Mouse (Mus musculus): ENCODE measurements around the gene Retreg2. TPM values are rescaled to one million over a fixed set of nuclear protein-coding genes. Genes with fewer than 3 reads are reported as not detected.

The Retreg2 gene
- polyA plus RNA-seq, 1 experiment from 2014 or later = 33.9 TPM

- H3K27ac ChIP-seq (ENCODE audit: low read length) = no peak overlapping the region
- ATAC-seq (replicated peaks; ENCODE audit: extremely low read depth, insufficient read depth, low FRiP score) = no peak
- no peaks in the 10 kb centered on the region for H3K27me3 ChIP-seq (ENCODE audit: control insufficient read depth, insufficient read depth, low read length)
- WGBS = 72% methylated on average over 4 of the region's 4 CpGs
- no peak overlapping the region for H3K4me3 ChIP-seq (ENCODE audit: low read length)
- H3K9ac ChIP-seq (ENCODE audit: low read length) = no peak overlapping the region
- peaks cover 51% of the 10 kb centered on the region for H3K36me3 ChIP-seq (ENCODE audit: control insufficient read depth, insufficient read depth)
- H3K4me2 ChIP-seq (ENCODE audit: low read depth, low read length) = no peak overlapping the region
- H3K9me3 ChIP-seq (replicated peaks; ENCODE audit: control insufficient read depth, low read length) = no peaks in the 10 kb centered on the region
- peaks cover 8% of the 10 kb centered on the region for H3K4me1 ChIP-seq (ENCODE audit: control insufficient read depth, insufficient read depth, low read length)
Measured at GRCm38 (mm10) chr1:75182160-75182559, 39.6 kb downstream of the Retreg2 start.

- ATAC-seq (replicated peaks; ENCODE audit: extremely low read depth, insufficient read depth, low FRiP score) = no peak
Measured at GRCm38 (mm10) chr1:75185495-75185894, 42.9 kb downstream of the Retreg2 start.

GRCm38 (mm10) chr1:75187126-75187525, 44.5 kb downstream of the Retreg2 start:
- Histone ChIP-seq H3K36me3 (ENCODE audit: control insufficient read depth, insufficient read depth) (peaks cover 48% of the 10 kb centered on the region), H3K4me1 (ENCODE audit: control insufficient read depth, insufficient read depth, low read length) (peaks cover 7% of the 10 kb centered on the region), H3K4me3 (ENCODE audit: low read length) (no peak overlapping the region), H3K9me3 (replicated peaks; ENCODE audit: control insufficient read depth, low read length) (no peaks in the 10 kb centered on the region), H3K27me3 (ENCODE audit: control insufficient read depth, insufficient read depth, low read length) (no peaks in the 10 kb centered on the region), H3K9ac (ENCODE audit: low read length) (no peak overlapping the region), H3K27ac (ENCODE audit: low read length) (no peak overlapping the region), H3K4me2 (ENCODE audit: low read depth, low read length) (no peak overlapping the region)
- ATAC-seq (replicated peaks; ENCODE audit: extremely low read depth, insufficient read depth, low FRiP score) = no peak

More at GRCm38 (mm10) chr1:75185495-75185894, 42.9 kb downstream of the Retreg2 start:
- H3K4me1 ChIP-seq (ENCODE audit: control insufficient read depth, insufficient read depth, low read length) = no peaks in the 10 kb centered on the region
- no peak overlapping the region for H3K27ac ChIP-seq (ENCODE audit: low read length)
- no peak overlapping the region for H3K4me3 ChIP-seq (ENCODE audit: low read length)
- no peaks in the 10 kb centered on the region for H3K9me3 ChIP-seq (replicated peaks; ENCODE audit: control insufficient read depth, low read length)
- H3K36me3 ChIP-seq (ENCODE audit: control insufficient read depth, insufficient read depth) = peaks cover 54% of the 10 kb centered on the region
- WGBS = 90% methylated on average over 11 of the region's 11 CpGs
- no peaks in the 10 kb centered on the region for H3K27me3 ChIP-seq (ENCODE audit: control insufficient read depth, insufficient read depth, low read length)
- H3K4me2 ChIP-seq (ENCODE audit: low read depth, low read length) = no peak overlapping the region
- no peak overlapping the region for H3K9ac ChIP-seq (ENCODE audit: low read length)

GRCm38 (mm10) chr1:75187914-75188483, 45.4 kb downstream of the Retreg2 start:
- H3K4me3 ChIP-seq (ENCODE audit: low read length) = no peak overlapping the region
- no peak overlapping the region for H3K9ac ChIP-seq (ENCODE audit: low read length)
- peaks cover 40% of the 10 kb centered on the region for H3K36me3 ChIP-seq (ENCODE audit: control insufficient read depth, insufficient read depth)
- 83% methylated on average over 2 of the region's 2 CpGs for whole genome bisulfite sequencing
- H3K9me3 ChIP-seq (replicated peaks; ENCODE audit: control insufficient read depth, low read length) = no peaks in the 10 kb centered on the region
- peaks cover 9% of the 10 kb centered on the region for H3K4me1 ChIP-seq (ENCODE audit: control insufficient read depth, insufficient read depth, low read length)
- H3K4me2 ChIP-seq (ENCODE audit: low read depth, low read length) = no peak overlapping the region
- no peaks in the 10 kb centered on the region for H3K27me3 ChIP-seq (ENCODE audit: control insufficient read depth, insufficient read depth, low read length)
- no peak for ATAC-seq (replicated peaks; ENCODE audit: extremely low read depth, insufficient read depth, low FRiP score)
- no peak overlapping the region for H3K27ac ChIP-seq (ENCODE audit: low read length)

GRCm38 (mm10) chr1:75190577-75190976, 48.0 kb downstream of the Retreg2 start:
- Histone ChIP-seq H3K4me2 (ENCODE audit: low read depth, low read length) (peak overlapping the region; percentile 95; the same call in 1 of the 2 replicates), H3K9me3 (replicated peaks; ENCODE audit: control insufficient read depth, low read length) (no peaks in the 10 kb centered on the region), H3K9ac (ENCODE audit: low read length) (peak overlapping the region; percentile 95), H3K27me3 (ENCODE audit: control insufficient read depth, insufficient read depth, low read length) (no peaks in the 10 kb centered on the region), H3K27ac (ENCODE audit: low read length) (no peak overlapping the region), H3K4me3 (ENCODE audit: low read length) (no peak overlapping the region), H3K36me3 (ENCODE audit: control insufficient read depth, insufficient read depth) (peaks cover 28% of the 10 kb centered on the region), H3K4me1 (ENCODE audit: control insufficient read depth, insufficient read depth, low read length) (peaks cover 16% of the 10 kb centered on the region)
- ATAC-seq (replicated peaks; ENCODE audit: extremely low read depth, insufficient read depth, low FRiP score) = no peak
- 45% methylated on average over 2 of the region's 2 CpGs for WGBS

- no peak for ATAC-seq (replicated peaks; ENCODE audit: extremely low read depth, insufficient read depth, low FRiP score)
- H3K36me3 ChIP-seq (ENCODE audit: control insufficient read depth, insufficient read depth) = peaks cover 28% of the 10 kb centered on the region
- peak overlapping the region; percentile 96 for H3K27ac ChIP-seq (ENCODE audit: low read length)
- peak overlapping the region; percentile 95 for H3K9ac ChIP-seq (ENCODE audit: low read length)
- 41% methylated on average over 5 of the region's 5 CpGs for WGBS
- no peaks in the 10 kb centered on the region for H3K27me3 ChIP-seq (ENCODE audit: control insufficient read depth, insufficient read depth, low read length)
- H3K4me1 ChIP-seq (ENCODE audit: control insufficient read depth, insufficient read depth, low read length) = peaks cover 16% of the 10 kb centered on the region
- H3K9me3 ChIP-seq (replicated peaks; ENCODE audit: control insufficient read depth, low read length) = no peaks in the 10 kb centered on the region
- H3K4me2 ChIP-seq (ENCODE audit: low read depth, low read length) = peak overlapping the region; percentile 95
- H3K4me3 ChIP-seq (ENCODE audit: low read length) = peak overlapping the region; percentile 96
Measured at GRCm38 (mm10) chr1:75191258-75191621, 48.7 kb downstream of the Retreg2 start.

- peak within 1 kb of the TSS; percentile 96 for H3K27ac ChIP-seq (ENCODE audit: low read length)
- H3K9ac ChIP-seq (ENCODE audit: low read length) = peak within 1 kb of the TSS; percentile 95
- no peaks in the 10 kb centered on the region for H3K9me3 ChIP-seq (replicated peaks; ENCODE audit: control insufficient read depth, low read length)
- H3K4me1 ChIP-seq (ENCODE audit: control insufficient read depth, insufficient read depth, low read length) = peaks cover 16% of the 10 kb centered on the region
- H3K36me3 ChIP-seq (ENCODE audit: control insufficient read depth, insufficient read depth) = peaks cover 28% of the 10 kb centered on the region
- H3K4me3 ChIP-seq (ENCODE audit: low read length) = peak within 1 kb of the TSS; percentile 96
- H3K27me3 ChIP-seq (ENCODE audit: control insufficient read depth, insufficient read depth, low read length) = no peaks in the 10 kb centered on the region
- H3K4me2 ChIP-seq (ENCODE audit: low read depth, low read length) = peak within 1 kb of the TSS; percentile 95
- peak; percentile 100 for ATAC-seq (replicated peaks; ENCODE audit: extremely low read depth, insufficient read depth, low FRiP score)
- WGBS = under 1% methylated on average over 56 of the region's 56 CpGs
Measured at GRCm38 (mm10) chr1:75191622-75192402, 49.2 kb downstream of the Retreg2 start, which contains the start of the genes Ankzf1 and Atg9a. Ankzf1 (plus strand) TSS chr1:75192151. Atg9a (minus strand) TSS chr1:75192196.

GRCm38 (mm10) chr1:75192452-75192851, 49.9 kb downstream of the Retreg2 start:
- H3K36me3 ChIP-seq (ENCODE audit: control insufficient read depth, insufficient read depth) = peaks cover 24% of the 10 kb centered on the region
- ATAC-seq (replicated peaks; ENCODE audit: extremely low read depth, insufficient read depth, low FRiP score) = peak; percentile 42
- H3K9me3 ChIP-seq (replicated peaks; ENCODE audit: control insufficient read depth, low read length) = no peaks in the 10 kb centered on the region
- peak overlapping the region; percentile 76 for H3K4me2 ChIP-seq (ENCODE audit: low read depth, low read length)
- WGBS = under 1% methylated on average over 19 of the region's 19 CpGs
- H3K27me3 ChIP-seq (ENCODE audit: control insufficient read depth, insufficient read depth, low read length) = no peaks in the 10 kb centered on the region
- peak overlapping the region; percentile 95 for H3K9ac ChIP-seq (ENCODE audit: low read length)
- peaks cover 16% of the 10 kb centered on the region for H3K4me1 ChIP-seq (ENCODE audit: control insufficient read depth, insufficient read depth, low read length)
- H3K4me3 ChIP-seq (ENCODE audit: low read length) = peak overlapping the region; percentile 96
- peak overlapping the region; percentile 96 for H3K27ac ChIP-seq (ENCODE audit: low read length)

All from heart, embryonic 16.5 days (tissue).